Mouse (Mus musculus) layer of hippocampus, adult 2 months (tissue): Measurements from ENCODE around the gene Tsc1. TPM values are rescaled to one million over a fixed set of nuclear protein-coding genes. Genes with fewer than 3 reads are reported as not detected.

Source experiments
- DNase-seq, 2 experiments: peaks; one replicate each; pipeline ENCODE4 v3.0.0; 2022; ENCODE audit warnings: low spot score in 2 of 2
- H3K27ac ChIP-seq: fragments of 200-600 bp; 2 replicates; pipeline ENCODE4 v1.8.1; 2022
- H3K4me3 ChIP-seq: fragments of 200-600 bp; 2 replicates; pipeline ENCODE4 v1.8.1; 2022; ENCODE audit warnings: mild to moderate bottlenecking
- CTCF ChIP-seq: fragments of 200-600 bp; conservative IDR thresholded peaks from 2 replicates; pipeline ENCODE4 v1.8.1; 2022; ENCODE audit warnings: antibody characterized with exemption, mild to moderate bottlenecking, moderate library complexity
- total RNA-seq, 2 experiments: library from RNA; stranded (reverse); gene quantifications; 2 replicates each; pipeline ENCODE4 v1.2.3; 2021

Tsc1 gene
- total RNA-seq, 2 experiments from 2014 or later: 47.1 to 49.1 TPM

GRCm38 (mm10) chr2:28606601-28607340 lies 34.3 kb upstream of the Tsc1 start:
- TF ChIP-seq CTCF: peak; percentile 65
- DNase-seq: no peak
- Histone ChIP-seq H3K4me3 (no peak overlapping the region), H3K27ac (no peak overlapping the region)

GRCm38 (mm10) chr2:28607341-28608165 lies 33.5 kb upstream of the Tsc1 start:
- no peak overlapping the region for H3K27ac ChIP-seq
- H3K4me3 ChIP-seq: no peak overlapping the region
- no peak for TF ChIP-seq CTCF
- no peak for DNase-seq

GRCm38 (mm10) chr2:28609851-28610250 lies 31.2 kb upstream of the Tsc1 start:
- no peak for DNase-seq
- no peak for TF ChIP-seq CTCF
- Histone ChIP-seq H3K27ac (no peak overlapping the region), H3K4me3 (no peak overlapping the region)

GRCm38 (mm10) chr2:28610716-28611406 lies 30.2 kb upstream of the Tsc1 start:
- Histone ChIP-seq H3K4me3 (no peak overlapping the region), H3K27ac (no peak overlapping the region)
- TF ChIP-seq CTCF: no peak
- DNase-seq: no peak

GRCm38 (mm10) chr2:28611407-28611787 lies 29.6 kb upstream of the Tsc1 start:
- no peak for TF ChIP-seq CTCF
- DNase-seq: no peak
- no peak overlapping the region for H3K27ac ChIP-seq
- no peak overlapping the region for H3K4me3 ChIP-seq

GRCm38 (mm10) chr2:28612436-28613063 lies 28.5 kb upstream of the Tsc1 start:
- H3K27ac ChIP-seq: no peak overlapping the region
- H3K4me3 ChIP-seq: no peak overlapping the region
- TF ChIP-seq CTCF: no peak
- no peak for DNase-seq

GRCm38 (mm10) chr2:28613599-28613998 lies 27.4 kb upstream of the Tsc1 start:
- Histone ChIP-seq H3K4me3 (no peak overlapping the region), H3K27ac (no peak overlapping the region)
- DNase-seq: no peak
- no peak for TF ChIP-seq CTCF

- Histone ChIP-seq H3K27ac (no peak overlapping the region), H3K4me3 (no peak overlapping the region)
- peak; percentile 60 for TF ChIP-seq CTCF
- DNase-seq: no peak
Observed at GRCm38 (mm10) chr2:28616358-28616757, 24.7 kb upstream of the Tsc1 start.

- Histone ChIP-seq H3K27ac (no peak overlapping the region), H3K4me3 (no peak overlapping the region)
- DNase-seq: no peak
- TF ChIP-seq CTCF: no peak
Observed at GRCm38 (mm10) chr2:28616874-28617273, 24.2 kb upstream of the Tsc1 start.

GRCm38 (mm10) chr2:28617498-28618486 lies 23.2 kb upstream of the Tsc1 start:
- TF ChIP-seq CTCF: no peak
- DNase-seq: no peak
- Histone ChIP-seq H3K27ac (no peak overlapping the region), H3K4me3 (no peak overlapping the region)

- no peak overlapping the region for H3K4me3 ChIP-seq
- H3K27ac ChIP-seq: no peak overlapping the region
- DNase-seq: no peak
- TF ChIP-seq CTCF: no peak
Observed at GRCm38 (mm10) chr2:28618777-28619336, 22.2 kb upstream of the Tsc1 start.
